Mouse (Mus musculus): ENCODE data around the gene Gfral. TPM values are rescaled to one million over a fixed set of nuclear protein-coding genes. Genes with fewer than 3 reads are reported as not detected.

Gfral gene
- polyA plus RNA-seq, 1 experiment: not detected

DNA sequence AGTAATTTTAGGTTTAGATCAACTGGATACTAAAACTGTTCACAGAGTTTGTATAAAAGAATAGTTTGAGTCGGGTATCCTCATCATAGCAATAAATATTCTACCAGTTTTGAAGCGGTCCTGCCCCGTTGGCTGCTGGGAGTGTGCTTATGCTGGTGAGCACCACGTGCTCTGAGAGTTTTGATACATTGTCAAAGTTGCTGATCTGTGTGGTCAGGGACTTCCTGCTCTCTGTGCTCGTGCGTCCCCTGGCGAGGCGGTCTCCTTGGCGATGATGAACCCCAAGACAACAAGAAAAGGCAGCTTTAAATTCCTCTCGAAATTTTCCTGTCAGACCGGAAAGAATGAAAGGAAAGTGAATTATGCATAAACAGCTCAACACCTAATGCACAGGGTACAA lies 16.9 kb upstream of the Gfral start:
- TF ChIP-seq GATA1 (IDR thresholded peaks at IDR 0.05; ENCODE audit: borderline replicate concordance, low read length): no peak
- TF ChIP-seq FLI1 (IDR thresholded peaks at IDR 0.05; ENCODE audit: low read length): no peak

DNA sequence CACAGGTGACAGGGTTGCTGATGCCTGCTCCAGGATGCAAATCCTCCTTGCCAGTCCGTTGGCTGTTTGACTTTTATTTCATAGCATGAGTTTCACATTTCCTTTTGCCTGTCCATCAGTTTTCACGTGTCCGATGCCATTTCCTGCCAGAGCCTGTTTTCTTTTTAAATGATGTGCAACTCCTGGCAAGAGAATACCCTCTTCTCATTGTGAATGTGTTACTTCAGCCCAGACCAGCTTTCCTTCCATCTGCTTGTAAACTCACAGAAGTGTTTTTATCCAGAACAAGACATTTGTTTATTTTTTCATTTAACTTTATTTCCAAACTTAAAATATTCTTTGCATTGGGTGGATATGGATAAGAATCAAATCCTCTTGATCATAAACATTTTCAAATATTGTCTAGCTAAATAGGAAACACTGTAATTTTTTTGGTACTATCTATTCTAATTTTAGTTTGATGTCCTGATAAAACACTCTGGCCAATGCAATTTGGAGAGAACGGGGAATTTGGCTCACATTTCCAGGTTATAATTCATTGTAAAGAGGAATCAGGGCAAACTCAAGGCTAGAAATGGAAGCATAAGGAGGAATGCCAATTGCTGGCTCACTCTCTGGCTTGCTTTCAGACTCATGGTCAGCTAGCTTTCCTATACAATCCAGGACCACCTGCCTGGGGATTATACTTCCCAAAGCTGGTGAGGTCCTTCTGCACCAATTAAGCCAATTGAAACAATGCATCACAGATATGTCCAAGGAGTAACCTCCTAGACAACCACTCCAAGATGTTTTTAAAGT lies 3.9 kb upstream of the Gfral start:
- Histone ChIP-seq H3K4me1 (no peaks in the 10 kb centered on the region), H3K9me3 (no peaks in the 10 kb centered on the region), H3K36me3 (replicated peaks; ENCODE audit: low read length) (no peaks in the 10 kb centered on the region), H3K27me3 (replicated peaks) (no peaks in the 10 kb centered on the region), H3K4me3 (replicated peaks) (no peak overlapping the region)
- no peak for TF ChIP-seq GATA1 (IDR thresholded peaks at IDR 0.05; ENCODE audit: borderline replicate concordance, low read length)
- no peak for TF ChIP-seq FLI1 (IDR thresholded peaks at IDR 0.05; ENCODE audit: low read length)

More for the DNA sequence above, 16.9 kb upstream of the Gfral start:
- peaks cover 21% of the 10 kb centered on the region for H3K4me1 ChIP-seq
- H3K36me3 ChIP-seq (replicated peaks; ENCODE audit: low read length): no peaks in the 10 kb centered on the region
- no peak overlapping the region for H3K4me3 ChIP-seq (replicated peaks)
- no peaks in the 10 kb centered on the region for H3K9me3 ChIP-seq
- no peaks in the 10 kb centered on the region for H3K27me3 ChIP-seq (replicated peaks)

DNA sequence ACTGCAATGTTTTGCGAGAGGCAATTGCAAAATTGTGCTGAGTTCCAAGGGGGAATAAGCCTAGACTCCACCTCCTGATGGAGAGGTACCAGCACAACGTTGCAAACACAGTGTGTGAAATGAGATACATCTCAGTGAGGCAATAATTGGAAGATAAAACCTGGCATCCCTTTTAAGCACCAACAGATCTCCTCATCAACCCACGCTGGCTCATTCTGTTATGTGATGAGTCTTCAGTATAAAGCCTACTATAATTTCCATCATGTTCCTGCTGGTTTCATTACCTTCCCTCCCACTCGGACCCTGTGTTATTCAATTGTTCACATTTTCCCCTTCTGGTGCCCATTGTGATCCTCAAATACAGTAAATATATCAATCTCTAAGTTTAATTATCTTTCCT lies 1.2 kb upstream of the Gfral start:
- H3K4me3 ChIP-seq (replicated peaks): no peak overlapping the region
- no peaks in the 10 kb centered on the region for H3K9me3 ChIP-seq
- H3K27me3 ChIP-seq (replicated peaks): no peaks in the 10 kb centered on the region
- no peaks in the 10 kb centered on the region for H3K4me1 ChIP-seq
- no peaks in the 10 kb centered on the region for H3K36me3 ChIP-seq (replicated peaks; ENCODE audit: low read length)
- TF ChIP-seq GATA1 (IDR thresholded peaks at IDR 0.05; ENCODE audit: borderline replicate concordance, low read length): no peak
- TF ChIP-seq FLI1 (IDR thresholded peaks at IDR 0.05; ENCODE audit: low read length): no peak

DNA sequence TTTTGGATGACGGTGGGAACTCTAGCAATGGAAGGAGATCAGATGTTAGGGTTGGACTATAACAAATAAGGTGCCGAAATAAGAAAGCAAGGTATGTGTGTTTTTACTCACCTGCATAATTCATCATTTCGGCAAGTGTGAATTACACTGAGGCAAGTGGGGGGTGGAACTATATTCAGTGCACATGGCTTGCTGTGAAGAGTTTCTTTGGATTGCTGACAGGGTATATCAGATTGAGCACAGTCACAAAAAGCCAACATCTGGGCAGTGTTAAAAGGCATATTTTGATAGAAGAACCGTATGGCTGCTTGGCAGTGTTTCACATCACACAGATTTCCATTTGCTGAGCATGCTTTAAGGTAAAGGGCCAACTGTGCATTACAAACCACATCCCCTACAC lies 16.5 kb downstream of the Gfral start:
- no peaks in the 10 kb centered on the region for H3K36me3 ChIP-seq (replicated peaks; ENCODE audit: low read length)
- peaks cover 6% of the 10 kb centered on the region; the same call in 1 of the 2 replicates for H3K9me3 ChIP-seq
- H3K27me3 ChIP-seq (replicated peaks): no peaks in the 10 kb centered on the region
- no peak overlapping the region for H3K4me3 ChIP-seq (replicated peaks)
- TF ChIP-seq FLI1 (IDR thresholded peaks at IDR 0.05; ENCODE audit: low read length): no peak
- TF ChIP-seq GATA1 (IDR thresholded peaks at IDR 0.05; ENCODE audit: borderline replicate concordance, low read length): no peak
- no peaks in the 10 kb centered on the region for H3K4me1 ChIP-seq

DNA sequence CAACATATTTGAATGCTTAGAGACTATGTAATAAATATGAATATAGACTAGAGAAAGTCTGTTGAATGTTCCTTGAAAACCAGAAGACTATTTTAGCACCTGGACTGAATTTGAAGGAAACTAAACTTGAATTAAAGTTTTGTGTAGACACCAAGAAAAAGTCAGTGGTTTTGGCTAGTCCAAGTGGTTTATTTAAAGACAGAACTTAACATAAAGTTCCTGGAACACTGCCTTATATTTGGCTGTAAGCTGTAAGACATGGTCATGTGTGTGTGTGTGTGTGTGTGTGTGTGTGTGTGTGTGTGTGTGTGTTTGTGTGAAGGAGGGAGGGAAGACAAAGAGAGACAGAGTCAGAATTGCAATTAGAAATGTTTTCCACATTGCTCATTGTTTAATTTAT lies 34.2 kb downstream of the Gfral start:
- no peaks in the 10 kb centered on the region for H3K4me1 ChIP-seq
- no peak overlapping the region for H3K4me3 ChIP-seq (replicated peaks)
- no peaks in the 10 kb centered on the region for H3K27me3 ChIP-seq (replicated peaks)
- H3K9me3 ChIP-seq: peaks cover 8% of the 10 kb centered on the region
- no peaks in the 10 kb centered on the region for H3K36me3 ChIP-seq (replicated peaks; ENCODE audit: low read length)
- no peak for TF ChIP-seq GATA1 (IDR thresholded peaks at IDR 0.05; ENCODE audit: borderline replicate concordance, low read length)
- TF ChIP-seq FLI1 (IDR thresholded peaks at IDR 0.05; ENCODE audit: low read length): no peak

DNA sequence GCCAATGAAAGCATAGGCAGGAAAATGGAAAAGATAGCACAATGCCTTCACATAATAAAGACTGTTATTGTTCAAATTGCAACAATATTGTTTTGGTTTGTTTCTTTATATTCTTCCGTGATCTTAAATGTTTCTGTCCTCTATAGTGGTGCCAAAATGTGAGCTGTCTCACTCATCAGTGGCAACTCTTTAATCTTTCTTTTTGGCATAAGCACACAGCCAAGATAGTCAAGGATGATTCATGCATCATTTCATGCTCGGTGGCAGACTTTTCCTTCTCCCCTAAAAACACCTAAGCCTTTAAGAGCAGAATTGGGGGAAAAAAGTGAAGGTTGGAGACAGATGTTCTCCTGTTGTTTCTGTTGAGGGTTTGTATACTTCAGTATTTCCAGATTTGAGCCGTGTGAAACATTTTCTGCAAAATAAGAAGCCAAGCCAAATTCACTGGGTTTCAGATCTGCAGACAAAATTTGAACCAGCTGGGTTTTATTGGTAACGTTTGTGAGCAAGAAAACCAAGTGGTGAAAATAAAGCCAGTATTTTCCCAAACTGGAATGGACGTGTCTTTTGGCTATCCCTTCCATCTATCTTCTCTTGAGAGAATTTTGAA lies 40.7 kb downstream of the Gfral start:
- H3K4me1 ChIP-seq: no peaks in the 10 kb centered on the region
- TF ChIP-seq GATA1 (IDR thresholded peaks at IDR 0.05; ENCODE audit: borderline replicate concordance, low read length) (no peak), FLI1 (IDR thresholded peaks at IDR 0.05; ENCODE audit: low read length) (no peak)
- H3K4me3 ChIP-seq (replicated peaks): no peak overlapping the region
- H3K27me3 ChIP-seq (replicated peaks): no peaks in the 10 kb centered on the region
- H3K9me3 ChIP-seq: peaks cover 13% of the 10 kb centered on the region
- no peaks in the 10 kb centered on the region for H3K36me3 ChIP-seq (replicated peaks; ENCODE audit: low read length)

DNA sequence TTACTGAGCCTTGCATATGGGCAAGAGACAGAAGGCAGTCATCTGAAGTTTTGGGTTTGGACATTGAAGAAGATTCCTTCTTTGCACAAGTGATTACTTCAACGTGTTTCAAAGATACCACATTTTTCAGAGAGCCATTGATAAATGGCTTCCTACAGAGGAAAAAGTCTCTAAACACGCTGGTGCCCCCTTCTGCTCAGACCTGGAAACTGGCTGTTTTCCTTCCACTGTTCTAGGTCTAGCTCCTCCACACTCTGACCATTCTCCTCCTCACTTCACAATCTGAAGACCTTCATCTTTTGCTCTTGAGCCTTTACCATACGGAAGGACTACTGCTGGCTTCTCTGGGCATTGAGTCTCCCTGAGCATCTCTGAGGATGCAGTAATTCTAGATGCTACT lies 45.1 kb downstream of the Gfral start:
- no peaks in the 10 kb centered on the region for H3K4me1 ChIP-seq
- peaks cover 8% of the 10 kb centered on the region for H3K9me3 ChIP-seq
- TF ChIP-seq GATA1 (IDR thresholded peaks at IDR 0.05; ENCODE audit: borderline replicate concordance, low read length) (no peak), FLI1 (IDR thresholded peaks at IDR 0.05; ENCODE audit: low read length) (no peak)
- H3K27me3 ChIP-seq (replicated peaks): no peaks in the 10 kb centered on the region
- H3K36me3 ChIP-seq (replicated peaks; ENCODE audit: low read length): no peaks in the 10 kb centered on the region
- no peak overlapping the region for H3K4me3 ChIP-seq (replicated peaks)

DNA sequence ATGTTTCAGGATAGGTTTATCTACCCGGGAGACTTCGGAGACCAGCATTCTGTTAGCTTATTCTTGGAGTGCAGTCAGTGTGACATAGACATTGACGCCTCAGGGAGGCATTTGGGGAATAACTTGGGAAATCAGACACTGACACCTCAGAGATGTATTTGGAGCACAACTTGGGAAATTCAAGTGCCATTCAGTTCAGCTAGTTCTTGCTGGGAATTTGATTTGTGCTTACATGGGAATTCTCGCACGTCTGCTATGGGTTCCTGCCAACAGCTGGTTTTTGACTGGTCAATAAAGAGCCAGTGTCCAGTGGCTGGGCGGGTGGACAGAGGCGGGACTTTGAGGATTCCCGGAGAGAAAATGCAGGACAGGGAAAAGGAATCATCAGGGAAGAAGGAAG lies 51.0 kb downstream of the Gfral start:
- H3K9me3 ChIP-seq: peaks cover 3% of the 10 kb centered on the region; the same call in 1 of the 2 replicates
- TF ChIP-seq FLI1 (IDR thresholded peaks at IDR 0.05; ENCODE audit: low read length) (no peak), GATA1 (IDR thresholded peaks at IDR 0.05; ENCODE audit: borderline replicate concordance, low read length) (no peak)

DNA sequence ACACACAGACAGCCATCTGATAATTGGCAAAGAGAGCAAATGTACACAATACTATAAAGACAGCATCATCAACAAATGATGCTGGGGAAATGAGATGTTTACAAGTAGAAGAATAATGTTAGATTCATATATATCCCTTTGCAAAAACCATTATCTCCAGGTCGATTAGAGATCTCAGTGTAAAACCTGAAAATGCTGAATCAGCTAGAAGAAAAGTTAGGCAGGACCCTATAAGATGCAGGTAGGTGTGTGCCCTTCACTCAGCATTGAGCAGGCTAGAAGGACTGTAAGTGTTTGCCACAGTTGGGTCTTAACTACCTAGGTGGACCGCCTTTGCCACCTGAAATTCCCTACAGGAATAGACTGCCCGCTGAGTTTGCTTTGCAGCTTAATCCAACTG lies 67.9 kb downstream of the Gfral start:
- Histone ChIP-seq H3K4me3 (replicated peaks) (no peak overlapping the region), H3K4me1 (no peaks in the 10 kb centered on the region), H3K36me3 (replicated peaks; ENCODE audit: low read length) (no peaks in the 10 kb centered on the region), H3K27me3 (replicated peaks) (no peaks in the 10 kb centered on the region), H3K9me3 (no peaks in the 10 kb centered on the region)
- TF ChIP-seq FLI1 (IDR thresholded peaks at IDR 0.05; ENCODE audit: low read length) (no peak), GATA1 (IDR thresholded peaks at IDR 0.05; ENCODE audit: borderline replicate concordance, low read length) (no peak)

More for the DNA sequence above, 51.0 kb downstream of the Gfral start:
- no peaks in the 10 kb centered on the region for H3K27me3 ChIP-seq (replicated peaks)
- no peaks in the 10 kb centered on the region for H3K36me3 ChIP-seq (replicated peaks; ENCODE audit: low read length)
- H3K4me3 ChIP-seq (replicated peaks): no peak overlapping the region
- H3K4me1 ChIP-seq: no peaks in the 10 kb centered on the region

DNA sequence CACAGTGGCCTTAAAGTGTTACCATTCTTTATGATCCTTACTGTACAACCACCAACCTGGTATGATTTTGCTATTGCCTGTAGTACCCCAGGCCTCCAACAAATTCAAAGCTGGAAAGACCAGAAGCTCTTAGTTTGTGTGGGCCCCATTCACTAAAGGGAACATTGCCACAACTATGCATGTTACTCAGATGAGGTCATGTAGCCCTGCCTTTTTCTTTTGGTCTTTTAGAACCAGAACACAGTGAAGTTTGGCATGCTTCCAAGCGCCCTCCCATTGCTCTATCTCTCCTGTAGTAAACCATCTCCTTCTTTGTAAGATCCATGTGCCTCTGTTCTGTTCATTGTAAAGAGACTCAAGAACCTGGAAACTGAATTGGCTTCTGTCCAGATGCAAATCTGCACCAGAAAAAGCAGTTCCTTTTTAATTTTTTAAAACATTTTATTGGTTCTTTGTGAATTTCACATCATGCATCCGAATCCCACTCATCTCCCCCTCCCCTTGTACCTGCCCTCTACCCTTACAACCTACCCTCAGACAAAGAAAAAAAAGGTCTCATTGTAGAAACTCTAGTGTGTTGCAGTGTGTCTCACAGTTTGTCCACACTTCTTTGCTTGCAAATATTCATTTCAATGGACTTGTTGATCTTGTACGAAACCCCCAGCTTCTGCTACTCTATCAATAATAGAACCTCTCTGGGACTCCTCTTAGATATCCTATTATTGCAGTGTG lies 74.9 kb downstream of the Gfral start:
- H3K27me3 ChIP-seq (replicated peaks): no peaks in the 10 kb centered on the region
- H3K4me1 ChIP-seq: no peaks in the 10 kb centered on the region
- TF ChIP-seq GATA1 (IDR thresholded peaks at IDR 0.05; ENCODE audit: borderline replicate concordance, low read length) (no peak), FLI1 (IDR thresholded peaks at IDR 0.05; ENCODE audit: low read length) (no peak)

More for the DNA sequence above, 74.9 kb downstream of the Gfral start:
- H3K36me3 ChIP-seq (replicated peaks; ENCODE audit: low read length): no peaks in the 10 kb centered on the region
- no peak overlapping the region for H3K4me3 ChIP-seq (replicated peaks)
- H3K9me3 ChIP-seq: no peaks in the 10 kb centered on the region

Measured in megakaryocyte, embryonic 14.5 days (primary cell).